Mouse (Mus musculus): Measurements from ENCODE around the gene Efnb2. TPM values are rescaled to one million over a fixed set of nuclear protein-coding genes. Genes with fewer than 3 reads are reported as not detected.

Gene Efnb2
- total and polyA plus RNA-seq, 3 experiments = 0.12 to 0.19 TPM; not detected in 1

GRCm38 (mm10) chr8:8640264-8640588 is 20.8 kb downstream of the Efnb2 start:
- Histone ChIP-seq H3K4me1 (ENCODE audit: control insufficient read depth in 1 of 2, insufficient read depth in 2 of 2, low read length in 2 of 2) (no peaks in the 10 kb centered on the region), H3K79me2 (ENCODE audit: control insufficient read depth, insufficient read depth, low read length, poor library complexity) (no peaks in the 10 kb centered on the region), H3K27me3 (ENCODE audit: control insufficient read depth in 1 of 2, insufficient read depth in 2 of 2, low read length in 2 of 2) (no peaks in the 10 kb centered on the region), H3K4me3 (ENCODE audit: control insufficient read depth in 1 of 2, insufficient read depth in 1 of 2, low read depth in 2 of 2, low read length in 2 of 2) (no peak overlapping the region), H3K9ac (ENCODE audit: control insufficient read depth, low read depth, low read length, poor library complexity, severe bottlenecking) (no peak overlapping the region), H3K27ac (ENCODE audit: control insufficient read depth, low read depth, low read length) (no peak overlapping the region), H3K9me3 (replicated peaks; ENCODE audit: insufficient read depth, low read length) (no peaks in the 10 kb centered on the region), H3K36me3 (ENCODE audit: control insufficient read depth in 1 of 2, insufficient read depth in 2 of 2, low read length in 2 of 2) (no peaks in the 10 kb centered on the region)
- TF ChIP-seq CTCF (IDR thresholded peaks at IDR 0.05 in 2 of 3, conservative IDR thresholded peaks at IDR 0.05 in 1 of 3; ENCODE audit: control insufficient read depth in 1 of 3, insufficient read depth in 1 of 3, low read depth in 2 of 3, low read length in 3 of 3, poor library complexity in 1 of 3, severe bottlenecking in 1 of 3) (no peak), ZNF384 (IDR thresholded peaks at IDR 0.05; ENCODE audit: low read depth, low read length) (no peak), ELF1 (IDR thresholded peaks at IDR 0.05; ENCODE audit: low read depth, low read length) (no peak), UBTF (IDR thresholded peaks at IDR 0.05; ENCODE audit: borderline replicate concordance, insufficient read depth, low read depth, low read length) (no peak), RCOR1 (IDR thresholded peaks at IDR 0.05; ENCODE audit: low read depth, low read length) (no peak)
- no peak for DNase-seq (ENCODE audit: low read depth, low spot score)

GRCm38 (mm10) chr8:8639569-8640263 is 21.3 kb downstream of the Efnb2 start:
- TF ChIP-seq ZNF384 (IDR thresholded peaks at IDR 0.05; ENCODE audit: low read depth, low read length) = no peak
- TF ChIP-seq MYC (IDR thresholded peaks at IDR 0.05; ENCODE audit: low read depth, low read length) = no peak
- no peak for TF ChIP-seq JUND (IDR thresholded peaks at IDR 0.05; ENCODE audit: low read depth, low read length)
- TF ChIP-seq NRF1 (IDR thresholded peaks at IDR 0.05; ENCODE audit: insufficient read depth, low read depth, low read length, poor library complexity, severe bottlenecking) = no peak
- no peak for TF ChIP-seq MEF2A (IDR thresholded peaks at IDR 0.05; ENCODE audit: extremely low read depth, insufficient replicate concordance, low read depth, low read length, poor library complexity, severe bottlenecking)
- no peak for TF ChIP-seq TBP (IDR thresholded peaks at IDR 0.05; ENCODE audit: low read depth, low read length)
- no peak for TF ChIP-seq MYB (IDR thresholded peaks at IDR 0.05; ENCODE audit: low read depth, low read length)
- no peak for TF ChIP-seq MAZ (IDR thresholded peaks at IDR 0.05; ENCODE audit: low read depth, low read length)
- TF ChIP-seq ZMIZ1 (IDR thresholded peaks at IDR 0.05; ENCODE audit: low read depth, low read length) = no peak
- TF ChIP-seq SMC3 (IDR thresholded peaks at IDR 0.05; ENCODE audit: low read depth, low read length) = no peak
- TF ChIP-seq NELFE (IDR thresholded peaks at IDR 0.05; ENCODE audit: low read depth, low read length) = no peak
- no peak for TF ChIP-seq POLR2AphosphoS5 (IDR thresholded peaks at IDR 0.05; ENCODE audit: borderline replicate concordance, low read depth, low read length)
- no peak for TF ChIP-seq POLR2A (IDR thresholded peaks at IDR 0.05; ENCODE audit: control insufficient read depth in 1 of 2, insufficient read depth in 1 of 2, low read depth in 1 of 2, low read length in 2 of 2, poor library complexity in 1 of 2)
- no peak for TF ChIP-seq ELF1 (IDR thresholded peaks at IDR 0.05; ENCODE audit: low read depth, low read length)
- TF ChIP-seq E2F4 (IDR thresholded peaks at IDR 0.05; ENCODE audit: borderline replicate concordance, low read depth, low read length) = no peak
- no peak for TF ChIP-seq POLR2AphosphoS2 (IDR thresholded peaks at IDR 0.05; ENCODE audit: low read length)
- TF ChIP-seq RAD21 (IDR thresholded peaks at IDR 0.05; ENCODE audit: low read depth, low read length) = no peak
- no peak for TF ChIP-seq MXI1 (IDR thresholded peaks at IDR 0.05; ENCODE audit: low read depth, low read length)
- H3K4me3 ChIP-seq (ENCODE audit: control insufficient read depth in 1 of 2, insufficient read depth in 1 of 2, low read depth in 2 of 2, low read length in 2 of 2) = no peak overlapping the region
- no peaks in the 10 kb centered on the region for H3K4me1 ChIP-seq (ENCODE audit: control insufficient read depth in 1 of 2, insufficient read depth in 2 of 2, low read length in 2 of 2)
- H3K9ac ChIP-seq (ENCODE audit: control insufficient read depth, low read depth, low read length, poor library complexity, severe bottlenecking) = no peak overlapping the region
- no peaks in the 10 kb centered on the region for H3K9me3 ChIP-seq (replicated peaks; ENCODE audit: insufficient read depth, low read length)
- H3K79me2 ChIP-seq (ENCODE audit: control insufficient read depth, insufficient read depth, low read length, poor library complexity) = no peaks in the 10 kb centered on the region
- no peaks in the 10 kb centered on the region for H3K27me3 ChIP-seq (ENCODE audit: control insufficient read depth in 1 of 2, insufficient read depth in 2 of 2, low read length in 2 of 2)
- DNase-seq (ENCODE audit: low read depth, low spot score) = no peak
- H3K27ac ChIP-seq (ENCODE audit: control insufficient read depth, low read depth, low read length) = no peak overlapping the region
- no peaks in the 10 kb centered on the region for H3K36me3 ChIP-seq (ENCODE audit: control insufficient read depth in 1 of 2, insufficient read depth in 2 of 2, low read length in 2 of 2)

Data from MEL (cell line).